Mouse (Mus musculus) liver, adult 2 months (tissue): ENCODE measurements around the gene Myo5a.

ENCODE experiments used
- CTCF ChIP-seq: fragments of 200-500 bp; IDR thresholded peaks from 2 replicates; pipeline ENCODE4 v1.5.1; 2011; ENCODE audit warnings: low read depth, low read length, control low read depth
- POLR2A ChIP-seq: fragments of 200-500 bp; IDR thresholded peaks from 2 replicates; pipeline ENCODE4 v1.6.1; 2011; ENCODE audit warnings: low read length, control low read depth; ENCODE audit not compliant: insufficient read depth; ENCODE audit errors: extremely low read depth

DNA sequence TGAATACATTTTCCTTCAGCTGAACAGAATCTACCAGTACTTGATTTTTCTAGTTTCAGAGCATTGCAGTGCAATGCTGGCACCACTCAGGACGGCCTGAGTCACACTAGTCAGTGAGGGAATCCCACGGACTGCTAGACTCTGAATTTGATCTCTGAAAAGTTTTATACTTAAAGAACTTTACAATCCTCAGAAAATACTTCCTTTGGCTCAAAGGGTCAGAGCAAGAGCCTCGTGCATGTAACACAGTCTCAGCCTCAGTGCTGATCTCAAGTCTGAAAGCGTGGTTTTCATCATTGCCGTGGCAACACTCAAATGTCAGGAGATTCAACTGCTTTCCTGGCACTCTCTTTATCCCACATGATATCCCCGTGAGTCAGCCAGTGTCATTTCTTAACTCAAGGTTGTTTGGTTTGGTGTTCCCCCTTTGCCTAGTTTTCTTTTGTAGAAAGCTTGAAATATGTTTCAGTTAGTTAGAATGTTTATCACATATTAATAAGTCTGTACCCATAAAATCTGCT is 53.4 kb downstream of the Myo5a start:
- TF ChIP-seq CTCF: no peak
- no peak for TF ChIP-seq POLR2A
